Mouse (Mus musculus) small intestine, adult 2 months (tissue): ENCODE measurements around the gene Clec2e.

Source experiments
- CTCF ChIP-seq: fragments of 200-500 bp; IDR thresholded peaks from 2 replicates; pipeline ENCODE4 v1.5.1; 2012; ENCODE audit warnings: low read depth, mild to moderate bottlenecking, control low read depth, inconsistent platforms, low read length, moderate library complexity, mixed read lengths; ENCODE audit not compliant: insufficient replicate concordance, insufficient read length; ENCODE audit errors: extremely low read depth
- POLR2A ChIP-seq: fragments of 200-500 bp; IDR thresholded peaks from 2 replicates; pipeline ENCODE4 v1.6.1; 2012; ENCODE audit warnings: low read depth, mild to moderate bottlenecking, control low read depth, inconsistent platforms, low read length, moderate library complexity

- TF ChIP-seq CTCF: no peak
- no peak for TF ChIP-seq POLR2A
These were observed 2.3 kb upstream of the Clec2e start for GRCm38 (mm10) chr6:129102858-129103555.
